Mouse (Mus musculus): ENCODE results near the gene Dip2c.

DNA sequence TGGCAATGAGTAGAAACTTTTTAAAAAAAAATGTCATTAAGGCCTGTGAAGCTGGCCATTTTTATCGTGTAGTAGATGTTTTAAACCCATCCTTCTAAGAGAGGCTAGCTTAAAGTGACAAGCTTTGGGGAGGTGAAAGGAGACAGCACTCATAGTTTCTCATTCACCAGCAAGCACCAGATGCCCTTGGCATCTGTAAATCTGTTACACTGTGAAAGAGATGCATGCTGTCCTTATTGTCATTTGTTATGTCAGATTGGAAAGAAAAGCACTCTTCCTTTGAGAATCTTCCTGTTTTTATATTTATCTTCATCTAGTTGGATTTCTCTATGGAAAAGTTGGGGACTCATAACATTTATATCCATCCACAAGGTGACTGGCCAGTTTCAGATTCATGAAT is 119.0 kb downstream of the Dip2c start:
- TF ChIP-seq CTCF (IDR thresholded peaks at IDR 0.05; ENCODE audit: low read depth, low read length) (no peak), POLR2A (IDR thresholded peaks at IDR 0.05; ENCODE audit: insufficient read depth, low read length) (no peak)
